Mouse (Mus musculus) layer of hippocampus, adult 2 months (tissue): ENCODE measurements around the gene Nek7. TPM values are rescaled to one million over a fixed set of nuclear protein-coding genes. Genes with fewer than 3 reads are reported as not detected.

Experiments used
- DNase-seq, 2 experiments: peaks; one replicate each; pipeline ENCODE4 v3.0.0; 2022; ENCODE audit warnings: low spot score in 2 of 2
- H3K27ac ChIP-seq: fragments of 200-600 bp; 2 replicates; pipeline ENCODE4 v1.8.1; 2022
- H3K4me3 ChIP-seq: fragments of 200-600 bp; 2 replicates; pipeline ENCODE4 v1.8.1; 2022; ENCODE audit warnings: mild to moderate bottlenecking
- CTCF ChIP-seq: fragments of 200-600 bp; conservative IDR thresholded peaks from 2 replicates; pipeline ENCODE4 v1.8.1; 2022; ENCODE audit warnings: antibody characterized with exemption, mild to moderate bottlenecking, moderate library complexity
- total RNA-seq, 2 experiments: library from RNA; stranded (reverse); gene quantifications; 2 replicates each; pipeline ENCODE4 v1.2.3; 2021

The Nek7 gene
- total RNA-seq, 2 experiments from 2014 or later = 33.9 to 34.9 TPM

GRCm38 (mm10) chr1:138507446-138508043, 112.4 kb downstream of the Nek7 start:
- DNase-seq = no peak
- Histone ChIP-seq H3K4me3 (no peak overlapping the region; the same call in 1 of the 2 replicates), H3K27ac (no peak overlapping the region)
- no peak for TF ChIP-seq CTCF

GRCm38 (mm10) chr1:138507014-138507413, 112.9 kb downstream of the Nek7 start:
- TF ChIP-seq CTCF = no peak
- DNase-seq = no peak
- Histone ChIP-seq H3K27ac (no peak overlapping the region), H3K4me3 (no peak overlapping the region; the same call in 1 of the 2 replicates)

GRCm38 (mm10) chr1:138504228-138504627, 115.7 kb downstream of the Nek7 start:
- no peak for TF ChIP-seq CTCF
- no peak for DNase-seq
- no peak overlapping the region for H3K27ac ChIP-seq
- H3K4me3 ChIP-seq = no peak overlapping the region

GRCm38 (mm10) chr1:138500691-138501090, 119.2 kb downstream of the Nek7 start:
- TF ChIP-seq CTCF = no peak
- DNase-seq = no peak
- no peak overlapping the region for H3K4me3 ChIP-seq
- H3K27ac ChIP-seq = no peak overlapping the region

- Histone ChIP-seq H3K27ac (peak overlapping the region; percentile 43; the same call in 1 of the 2 replicates), H3K4me3 (no peak overlapping the region; the same call in 1 of the 2 replicates)
- TF ChIP-seq CTCF = no peak
- no peak for DNase-seq
These were observed 119.8 kb downstream of the Nek7 start for GRCm38 (mm10) chr1:138500155-138500554.

GRCm38 (mm10) chr1:138499461-138499860, 120.5 kb downstream of the Nek7 start:
- DNase-seq = no peak
- Histone ChIP-seq H3K4me3 (peak overlapping the region; percentile 40), H3K27ac (peak overlapping the region; percentile 66)
- no peak for TF ChIP-seq CTCF

GRCm38 (mm10) chr1:138491382-138492097, 128.4 kb downstream of the Nek7 start:
- Histone ChIP-seq H3K27ac (no peak overlapping the region), H3K4me3 (no peak overlapping the region)
- DNase-seq = no peak
- TF ChIP-seq CTCF = no peak

GRCm38 (mm10) chr1:138487569-138487968, 132.4 kb downstream of the Nek7 start:
- TF ChIP-seq CTCF = peak; percentile 77
- H3K27ac ChIP-seq = no peak overlapping the region
- no peak for DNase-seq
- no peak overlapping the region for H3K4me3 ChIP-seq

GRCm38 (mm10) chr1:138480694-138481093, 139.2 kb downstream of the Nek7 start:
- H3K4me3 ChIP-seq = no peak overlapping the region
- no peak for DNase-seq
- TF ChIP-seq CTCF = no peak
- no peak overlapping the region for H3K27ac ChIP-seq

GRCm38 (mm10) chr1:138465352-138465751, 154.6 kb downstream of the Nek7 start:
- DNase-seq = no peak
- Histone ChIP-seq H3K4me3 (no peak overlapping the region), H3K27ac (no peak overlapping the region)
- TF ChIP-seq CTCF = no peak

GRCm38 (mm10) chr1:138461425-138461824, 158.5 kb downstream of the Nek7 start:
- Histone ChIP-seq H3K4me3 (no peak overlapping the region), H3K27ac (no peak overlapping the region)
- no peak for TF ChIP-seq CTCF
- no peak for DNase-seq

- H3K27ac ChIP-seq = no peak overlapping the region
These were observed 170.5 kb downstream of the Nek7 start for GRCm38 (mm10) chr1:138449476-138449851.

GRCm38 (mm10) chr1:138448635-138449475, 171.1 kb downstream of the Nek7 start:
- DNase-seq = no peak
- no peak for TF ChIP-seq CTCF
- Histone ChIP-seq H3K27ac (0 out of 2 replicates have a peak overlapping the region, but pooled peaks have one; percentile 3), H3K4me3 (peak overlapping the region; percentile 27)

More at GRCm38 (mm10) chr1:138449476-138449851, 170.5 kb downstream of the Nek7 start:
- no peak for TF ChIP-seq CTCF
- DNase-seq = no peak
- H3K4me3 ChIP-seq = peak overlapping the region; percentile 27; the same call in 1 of the 2 replicates
